Mouse (Mus musculus): ENCODE measurements around the gene Lhb.

The Lhb gene

DNA sequence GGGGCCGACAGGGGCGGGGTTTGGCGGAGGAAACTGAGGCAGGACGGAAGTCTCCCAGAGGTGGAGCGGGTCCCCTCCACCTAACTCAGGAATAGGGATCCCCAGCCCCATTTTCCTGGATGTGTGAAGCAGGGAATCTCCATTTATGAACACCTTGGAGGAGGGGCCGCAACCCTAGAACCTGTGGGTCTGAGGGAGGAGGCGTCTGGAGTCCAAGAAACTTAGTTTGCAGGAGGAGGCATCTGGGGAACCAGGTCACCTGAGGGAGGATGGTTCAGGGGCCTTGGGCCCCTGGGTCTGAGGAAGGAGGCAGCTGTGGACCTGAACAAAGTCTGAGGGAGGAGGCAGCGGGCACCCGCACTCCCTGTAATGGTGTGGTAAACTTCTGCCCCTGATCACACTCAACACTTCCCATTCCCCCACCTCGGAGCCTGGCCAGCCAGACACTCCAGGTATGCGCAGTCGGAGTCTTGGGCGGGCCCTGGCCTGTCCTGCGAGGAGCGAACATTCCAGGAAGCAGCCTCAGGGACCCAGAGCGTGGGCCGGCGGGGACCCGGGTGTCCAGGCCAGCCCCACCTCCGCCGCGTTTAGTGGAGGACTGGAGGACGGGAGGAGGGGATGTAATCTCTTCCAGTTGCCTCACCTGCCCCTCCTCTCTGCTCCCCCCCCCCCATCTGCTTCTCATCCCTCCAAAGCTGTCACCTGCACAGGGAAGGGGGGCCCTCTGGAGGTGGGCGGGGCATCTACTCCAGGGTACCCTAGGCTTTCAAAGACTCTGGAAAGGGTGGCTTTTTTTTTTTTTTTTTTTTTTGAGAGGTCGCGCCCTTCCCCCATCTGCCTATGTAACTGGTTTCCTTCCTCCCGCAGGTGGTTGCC lies 6.5 kb upstream of the Lhb start:
- DNase-seq (ENCODE audit: low spot score) = no peak

- DNase-seq (ENCODE audit: low spot score) = no peak
Measured at GRCm38 (mm10) chr7:45414740-45415224, 5.8 kb upstream of the Lhb start.

GRCm38 (mm10) chr7:45415636-45416035 lies 5.0 kb upstream of the Lhb start:
- DNase-seq (ENCODE audit: low spot score) = no peak

GRCm38 (mm10) chr7:45417962-45418492 lies 2.6 kb upstream of the Lhb start:
- DNase-seq (ENCODE audit: low spot score) = no peak

DNA sequence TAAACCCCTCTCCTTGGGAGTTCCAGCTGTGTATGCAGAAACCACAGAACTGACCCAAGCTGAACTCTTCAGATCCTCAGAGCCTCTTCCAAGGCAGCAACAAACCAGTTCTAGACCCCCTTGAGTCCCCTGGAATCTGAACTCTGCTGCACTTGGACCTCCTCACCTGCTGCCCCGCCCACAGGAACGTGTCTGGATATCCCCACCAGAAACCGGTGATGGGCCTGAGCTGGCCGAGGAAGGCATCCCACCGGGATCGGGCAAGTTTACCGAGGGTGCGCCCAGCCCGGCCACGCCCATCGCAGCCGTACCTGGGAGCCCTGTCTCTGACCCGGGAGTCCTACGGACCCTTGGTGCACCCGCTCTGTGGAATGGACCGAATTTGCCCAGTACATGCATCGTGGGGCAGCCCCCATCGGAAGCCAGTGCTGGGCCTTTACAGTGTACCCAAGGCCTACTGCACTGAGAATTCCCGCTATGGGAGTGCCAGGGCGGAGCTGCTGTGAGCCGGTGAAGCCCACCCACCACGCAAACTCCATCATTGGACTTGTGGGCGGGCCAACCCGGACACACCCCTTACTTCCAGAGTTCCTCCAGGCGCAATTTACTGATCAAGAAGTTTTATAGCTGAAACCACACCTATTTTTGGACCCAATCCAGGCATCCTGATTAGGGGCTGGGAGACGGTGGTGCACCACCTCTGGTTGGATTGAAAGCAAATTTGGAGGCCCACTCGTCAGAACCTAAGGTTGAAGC lies 583 bp upstream of the Lhb start:
- no peak for DNase-seq (ENCODE audit: low spot score)

DNA sequence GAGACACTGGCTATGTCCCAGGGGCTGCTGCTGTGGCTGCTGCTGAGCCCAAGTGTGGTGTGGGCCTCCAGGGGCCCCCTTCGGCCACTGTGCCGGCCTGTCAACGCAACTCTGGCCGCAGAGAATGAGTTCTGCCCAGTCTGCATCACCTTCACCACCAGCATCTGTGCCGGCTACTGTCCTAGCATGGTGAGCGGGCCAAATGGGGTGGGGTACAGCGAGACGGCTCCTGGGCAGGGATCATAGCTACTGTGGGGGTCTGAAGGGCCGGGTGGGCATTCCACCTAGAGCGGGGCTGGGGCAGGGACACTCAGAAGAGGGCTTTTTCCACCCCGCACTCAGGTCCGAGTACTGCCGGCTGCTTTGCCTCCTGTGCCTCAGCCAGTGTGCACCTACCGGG lies 574 bp downstream of the Lhb start:
- no peak for DNase-seq (ENCODE audit: low spot score)

- DNase-seq (ENCODE audit: low spot score) = no peak
Measured at GRCm38 (mm10) chr7:45426556-45426955, 5.9 kb downstream of the Lhb start.

DNA sequence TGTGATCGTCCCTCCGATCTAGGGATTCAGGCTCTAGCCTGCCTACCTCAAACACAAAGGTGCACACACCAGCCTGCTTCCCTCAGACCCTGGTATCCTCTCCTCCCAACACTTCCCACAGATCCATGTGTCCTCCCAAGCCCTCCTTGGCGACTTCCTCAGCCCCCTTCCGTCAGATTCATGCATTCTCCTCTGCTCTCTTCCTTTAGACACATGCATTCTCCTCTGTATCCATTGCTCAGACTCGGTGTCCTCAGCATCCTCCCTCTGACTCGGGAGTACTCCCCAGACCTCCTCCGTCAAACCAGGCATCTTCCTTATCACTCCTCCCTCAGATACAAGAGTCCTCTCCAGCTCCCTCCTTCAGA lies 13.2 kb downstream of the Lhb start:
- DNase-seq (ENCODE audit: low spot score) = no peak

GRCm38 (mm10) chr7:45434203-45435015 lies 13.8 kb downstream of the Lhb start, which contains the start of gene Gys1:
Gene Gys1, plus strand, starts transcription at chr7:45434844.
- peak; percentile 100 for DNase-seq (ENCODE audit: low spot score)

GRCm38 (mm10) chr7:45435038-45435437 lies 14.4 kb downstream of the Lhb start:
- no peak for DNase-seq (ENCODE audit: low spot score)

- no peak for DNase-seq (ENCODE audit: low spot score)
Measured at GRCm38 (mm10) chr7:45436444-45436843, 15.8 kb downstream of the Lhb start.

GRCm38 (mm10) chr7:45437046-45437445 lies 16.4 kb downstream of the Lhb start:
- no peak for DNase-seq (ENCODE audit: low spot score)

GRCm38 (mm10) chr7:45437521-45438276 lies 17.1 kb downstream of the Lhb start, which contains the start of gene Ruvbl2:
Gene Ruvbl2, minus strand, starts transcription at chr7:45438096.
- no peak for DNase-seq (ENCODE audit: low spot score)

DNA sequence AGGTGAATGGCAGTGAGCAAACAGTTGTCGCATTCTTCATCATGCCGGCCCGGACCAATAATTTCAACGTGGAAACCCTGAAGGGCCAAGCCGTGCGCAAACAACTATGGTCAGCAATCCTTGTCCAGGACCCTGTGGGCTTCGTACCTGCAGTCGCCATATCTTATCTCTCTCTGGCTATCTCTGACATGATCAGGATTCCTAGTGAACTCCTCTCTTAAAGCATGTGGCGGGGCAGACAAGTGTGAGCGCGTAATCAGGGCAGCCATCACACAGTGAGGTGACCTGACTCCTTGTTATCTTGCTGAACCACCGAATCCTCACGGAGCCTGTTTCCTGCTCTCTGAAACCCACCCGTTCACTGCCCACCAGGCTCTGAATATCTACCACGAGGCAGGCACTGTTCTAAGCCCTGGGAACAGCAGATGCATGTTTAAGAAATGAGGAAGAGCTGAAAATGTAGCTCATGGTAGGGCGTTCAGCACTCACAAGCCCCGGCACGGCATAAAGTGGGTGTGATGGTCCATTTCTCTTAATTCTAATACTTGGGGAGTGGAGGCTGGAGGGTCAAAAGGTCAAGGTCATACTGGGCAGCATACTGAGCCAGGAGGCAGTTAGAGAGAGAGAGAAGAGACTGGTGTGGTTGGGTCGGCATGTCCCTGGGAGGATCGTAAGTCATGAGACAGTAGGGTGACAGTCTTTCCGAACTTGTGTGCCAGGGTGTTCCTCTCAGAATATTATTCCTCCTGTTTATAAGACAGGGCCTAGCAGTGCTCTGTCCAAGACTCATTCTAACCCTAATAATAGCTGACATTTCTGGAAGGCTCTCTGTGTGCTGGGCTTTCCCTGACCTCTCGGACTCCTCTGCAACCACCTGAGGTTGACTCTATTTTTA lies 23.2 kb downstream of the Lhb start:
- DNase-seq (ENCODE audit: low spot score) = peak; percentile 56

DNA sequence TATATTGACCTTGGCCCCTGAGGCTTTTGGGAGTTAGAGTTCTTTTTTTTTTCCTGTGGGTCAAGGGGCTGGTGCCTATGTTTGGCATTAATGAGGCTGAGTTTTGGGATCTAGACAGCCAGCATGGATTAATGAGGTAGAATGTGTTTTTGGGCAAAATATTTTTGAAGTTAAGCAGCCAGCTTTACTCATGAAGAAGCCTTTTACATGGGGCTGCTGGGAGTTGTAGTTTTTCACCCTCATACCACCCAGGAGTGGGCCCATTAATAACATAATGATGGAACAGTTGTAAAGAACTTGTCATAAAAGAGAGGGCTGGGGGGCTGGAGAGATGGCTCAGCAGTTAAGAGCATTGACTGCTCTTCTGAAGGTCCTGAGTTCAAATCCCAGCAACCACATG lies 26.0 kb downstream of the Lhb start:
- DNase-seq (ENCODE audit: low spot score) = no peak

- DNase-seq (ENCODE audit: low spot score) = peak; percentile 66
Measured at GRCm38 (mm10) chr7:45447325-45447990, 26.8 kb downstream of the Lhb start.

DNA sequence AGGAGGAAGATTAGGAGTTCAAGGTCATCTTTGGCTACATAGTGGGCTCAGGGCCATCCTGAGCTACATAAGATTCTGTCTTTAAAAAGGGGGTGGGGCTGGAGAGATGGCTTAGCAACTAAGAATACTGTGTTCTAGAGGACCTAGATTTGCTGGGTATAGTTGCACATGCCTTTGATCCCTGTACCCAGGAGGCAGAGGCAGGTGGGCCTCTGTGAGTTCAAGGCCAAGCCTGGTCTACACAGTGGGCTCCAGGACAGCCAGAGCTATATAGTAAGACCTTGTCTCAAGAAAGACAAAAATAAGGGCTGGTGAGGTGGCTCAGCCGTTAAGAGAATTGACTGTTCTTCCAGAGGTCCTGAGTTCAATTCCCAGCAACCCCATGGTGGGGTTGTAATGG lies 29.4 kb downstream of the Lhb start:
- DNase-seq (ENCODE audit: low spot score) = no peak

DNA sequence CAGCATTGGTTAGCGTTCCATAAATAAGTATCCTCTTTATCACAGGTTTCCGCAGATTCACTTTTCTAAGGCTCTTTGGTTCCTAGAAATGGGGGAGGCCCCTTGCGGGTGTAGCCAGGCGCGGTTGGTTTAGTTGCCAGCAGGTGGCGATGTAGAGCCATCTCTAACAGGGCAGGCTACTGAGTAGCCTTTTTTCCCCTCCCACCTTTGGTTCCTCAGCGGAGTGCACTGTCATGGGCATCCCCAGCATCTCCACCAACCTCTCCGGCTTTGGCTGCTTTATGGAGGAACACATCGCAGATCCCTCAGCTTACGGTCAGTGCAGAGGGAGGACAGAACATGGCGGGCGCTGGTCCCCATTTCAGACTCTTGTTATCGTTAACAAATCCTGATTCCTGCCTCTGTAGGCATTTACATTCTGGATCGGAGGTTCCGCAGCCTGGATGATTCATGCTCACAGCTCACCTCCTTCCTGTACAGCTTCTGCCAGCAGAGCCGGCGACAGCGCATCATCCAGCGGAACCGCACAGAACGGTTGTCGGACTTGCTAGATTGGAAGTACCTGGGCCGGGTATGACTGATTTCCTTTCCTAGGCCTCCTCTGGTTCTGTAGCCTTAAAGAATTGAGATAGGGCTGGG lies 30.8 kb downstream of the Lhb start:
- DNase-seq (ENCODE audit: low spot score) = peak; percentile 69

- no peak for DNase-seq (ENCODE audit: low spot score)
Measured at GRCm38 (mm10) chr7:45454971-45455370, 34.4 kb downstream of the Lhb start.
